Mouse (Mus musculus) gastrocnemius, postnatal 25 days (tissue): ENCODE measurements around the gene Zfp933. TPM values are rescaled to one million over a fixed set of nuclear protein-coding genes. Genes with fewer than 3 reads are reported as not detected.
"Not testable (repeated sequence)": the region's sequence is repeated elsewhere in the genome, so short reads cannot be mapped to it uniquely, and the experiment has no call there.

Experiments
- DNase-seq: peaks from one replicate; pipeline ENCODE4 v3.0.0; 2022
- long read RNA-seq, 2 experiments: library from polyadenylated mRNA; stranded (forward); transcript quantifications; one replicate each; pipeline ENCODE4 v2.0.0; 2021
- total RNA-seq, 2 experiments: library from RNA; stranded (reverse); gene quantifications; 1 replicate in 1 of 2; 2 replicates in 1 of 2; pipeline ENCODE4 v1.2.3; 2021

Gene Zfp933
- total RNA-seq = 1 to 10 TPM; 8.1 to 8.2 TPM
- long read RNA-seq, experiment 1, full-length matches to known transcripts = 5 of 7 reads
- long read RNA-seq, experiment 1, partial matches to known transcripts = 0 of 7 reads
- long read RNA-seq, experiment 1, other reads (novel, unspliced or antisense) = 2 of 7 reads
- long read RNA-seq, experiment 2, full-length matches to known transcripts = 1 of 1 reads
- long read RNA-seq, experiment 2, partial matches to known transcripts = 0 of 1 reads
- long read RNA-seq, experiment 2, other reads (novel, unspliced or antisense) = 0 of 1 reads

DNA sequence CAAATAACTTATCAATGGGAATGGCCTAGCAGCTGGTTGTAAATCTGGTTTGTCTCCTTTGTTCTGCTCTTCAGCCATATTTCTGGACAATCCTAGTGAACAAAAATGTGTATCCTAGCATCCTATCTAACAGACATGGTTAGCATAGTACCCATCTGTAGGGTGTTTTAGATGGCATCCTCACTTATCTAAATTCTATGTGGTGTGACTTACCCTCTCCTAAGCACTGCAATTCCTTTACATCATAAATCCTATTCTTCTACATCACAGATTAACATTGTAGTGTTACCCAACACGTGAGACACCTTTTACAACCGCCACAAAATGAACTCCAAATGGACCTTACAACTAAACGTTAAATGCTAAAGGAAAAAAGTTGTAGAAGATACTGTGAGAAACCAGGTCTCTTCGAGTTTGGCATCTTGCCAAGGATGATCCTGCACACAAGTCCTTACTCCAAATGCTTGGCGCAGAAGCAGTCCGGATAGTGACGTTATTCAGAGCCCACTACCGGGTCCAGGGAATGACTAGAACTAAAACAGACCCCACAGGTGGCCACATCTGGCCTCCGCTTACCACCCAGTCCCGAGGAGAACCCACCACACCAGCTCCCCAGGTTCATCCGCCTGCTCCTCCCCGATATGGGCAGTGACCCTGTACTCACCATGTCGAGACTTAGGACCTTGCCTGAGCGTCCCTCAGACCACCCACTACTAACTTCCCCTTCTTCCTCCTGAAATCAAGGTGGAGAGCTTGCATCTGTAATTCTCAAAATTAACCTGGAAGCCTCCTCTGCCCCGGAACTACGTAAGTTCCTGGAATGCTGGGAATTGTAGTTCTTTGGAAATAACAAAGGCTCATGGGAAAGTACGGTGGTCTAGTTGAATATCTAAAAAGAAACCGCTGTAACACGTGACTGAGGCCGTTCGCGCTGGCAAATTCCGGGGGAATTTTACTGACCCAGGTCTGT, at the start of gene Zfp933:
Gene Zfp933 (minus strand): TSS at position 753 of the 970 bp plus-strand sequence.
- DNase-seq = peak; percentile 54

DNA sequence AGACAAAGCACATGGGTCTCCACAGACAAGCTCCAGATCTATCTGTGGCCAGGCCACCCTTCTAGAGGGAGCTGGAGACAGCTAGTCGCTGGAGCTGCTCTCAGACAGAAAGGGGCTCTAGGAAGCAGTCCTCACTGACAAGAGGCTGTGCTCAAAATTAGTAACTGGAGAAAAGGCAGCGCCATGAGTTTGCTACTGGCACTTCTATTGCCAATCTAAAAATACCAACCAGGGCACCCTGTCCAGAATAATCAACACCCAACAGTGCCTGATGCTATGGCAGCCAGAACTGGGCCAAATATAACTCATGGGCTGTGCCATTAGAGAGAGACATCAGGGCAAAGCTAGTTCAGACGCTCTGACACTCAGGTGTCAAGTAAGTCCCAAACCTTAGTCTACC, 49.2 kb upstream of the Zfp933 start:
- DNase-seq = peak; percentile 65

DNA sequence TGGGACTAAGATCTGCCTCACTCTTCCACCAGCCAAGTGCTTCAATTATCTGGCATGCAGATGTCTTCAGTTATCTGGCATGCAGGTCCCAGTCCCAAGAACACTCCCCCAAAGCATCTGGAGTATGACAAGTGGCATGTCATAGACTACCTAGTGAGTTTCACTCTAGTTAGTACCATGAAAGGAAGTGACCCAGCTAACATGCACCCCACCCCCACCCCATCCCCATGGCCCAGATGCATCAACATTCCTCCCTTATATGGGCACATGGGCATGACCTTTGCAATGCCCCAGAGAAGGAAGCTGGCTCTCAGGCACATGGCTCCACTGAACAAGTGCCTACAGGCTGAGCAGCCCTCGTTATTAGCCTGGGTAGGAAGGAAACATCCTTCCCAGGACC, 48.2 kb upstream of the Zfp933 start:
- no peak for DNase-seq

GRCm38 (mm10) chr4:147895815-147896330, 47.7 kb upstream of the Zfp933 start:
- DNase-seq = no peak

DNA sequence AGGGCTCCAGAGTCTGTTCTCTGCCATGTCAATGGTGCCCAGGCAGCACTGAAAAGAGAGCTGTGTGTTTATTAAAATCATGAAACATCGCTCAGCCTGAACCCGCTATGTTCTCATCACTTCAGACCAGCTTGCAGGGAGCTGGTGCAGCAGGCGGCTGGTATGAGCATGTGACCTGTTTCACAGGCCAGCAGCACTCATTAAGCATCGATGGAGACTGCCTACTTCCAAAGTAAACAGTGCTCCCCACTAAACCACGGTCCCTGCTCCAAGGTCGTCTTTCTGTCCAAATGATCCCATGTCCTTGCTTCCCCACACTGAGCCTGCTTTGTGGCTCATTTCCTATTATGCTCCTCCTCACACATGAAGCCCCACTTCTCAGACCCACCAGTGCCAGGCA, 42.2 kb upstream of the Zfp933 start:
- DNase-seq = no peak

DNA sequence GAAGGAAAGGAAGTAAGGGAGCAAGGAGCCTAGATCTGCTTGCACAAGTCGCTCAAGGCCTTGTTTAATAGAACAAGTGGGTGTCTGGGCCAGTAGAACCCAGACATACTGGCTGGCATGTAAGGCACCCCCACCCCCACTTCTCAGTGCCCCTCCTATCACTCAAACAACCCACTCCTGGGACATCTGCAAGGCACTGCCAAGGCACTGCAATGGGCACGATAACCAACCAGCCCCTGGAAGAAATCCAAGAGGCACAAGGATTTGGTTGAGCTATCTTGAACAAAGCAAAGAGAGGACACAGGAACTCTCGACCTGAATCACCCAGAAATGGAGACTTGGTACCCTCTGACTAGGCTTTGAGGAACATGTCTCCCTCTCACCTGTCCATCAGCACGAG, 40.1 kb upstream of the Zfp933 start:
- DNase-seq = no peak

DNA sequence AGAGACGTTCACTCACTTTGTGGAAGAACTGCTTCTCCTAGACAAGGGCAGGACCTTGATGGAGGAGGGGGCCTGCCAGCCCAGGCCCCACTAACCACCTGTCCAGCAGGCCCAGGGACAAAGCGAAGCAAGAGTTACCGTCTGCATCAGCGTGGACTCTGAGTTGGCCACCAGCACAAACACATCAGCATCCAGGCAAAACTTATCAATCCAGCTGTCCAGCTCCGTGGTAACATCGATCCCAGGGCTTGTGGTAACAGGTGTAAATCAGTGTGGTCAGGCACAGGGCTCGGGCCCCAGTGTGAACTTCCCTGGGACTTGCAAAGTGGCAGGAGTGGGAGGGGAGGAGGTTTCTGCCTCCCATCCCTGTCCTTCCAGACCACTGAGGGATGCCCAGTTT, 39.1 kb upstream of the Zfp933 start:
- no peak for DNase-seq

- no peak for DNase-seq
Observed at GRCm38 (mm10) chr4:147886158-147886557, 38.0 kb upstream of the Zfp933 start.

DNA sequence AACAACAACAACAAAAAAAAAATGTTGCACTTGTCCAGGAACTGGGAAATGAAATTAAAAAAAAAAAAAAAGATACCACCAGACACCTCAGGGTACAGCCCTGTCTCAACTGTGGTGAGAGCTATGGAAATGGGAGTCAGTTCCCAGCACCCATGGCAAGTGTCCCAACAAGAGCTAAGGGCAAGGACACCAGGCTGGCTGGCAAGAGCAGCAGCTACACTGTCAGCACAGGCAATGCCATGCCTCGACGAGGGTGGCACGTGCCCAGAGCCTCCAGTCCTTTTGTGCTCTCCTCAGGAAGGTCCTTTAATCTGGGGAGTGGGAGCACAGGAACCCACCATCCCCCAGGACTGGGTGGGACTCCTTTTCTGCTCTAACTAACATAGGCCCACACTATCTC, 36.0 kb upstream of the Zfp933 start:
- no peak for DNase-seq

- DNase-seq = no peak
Observed at GRCm38 (mm10) chr4:147883041-147883440, 34.9 kb upstream of the Zfp933 start.

DNA sequence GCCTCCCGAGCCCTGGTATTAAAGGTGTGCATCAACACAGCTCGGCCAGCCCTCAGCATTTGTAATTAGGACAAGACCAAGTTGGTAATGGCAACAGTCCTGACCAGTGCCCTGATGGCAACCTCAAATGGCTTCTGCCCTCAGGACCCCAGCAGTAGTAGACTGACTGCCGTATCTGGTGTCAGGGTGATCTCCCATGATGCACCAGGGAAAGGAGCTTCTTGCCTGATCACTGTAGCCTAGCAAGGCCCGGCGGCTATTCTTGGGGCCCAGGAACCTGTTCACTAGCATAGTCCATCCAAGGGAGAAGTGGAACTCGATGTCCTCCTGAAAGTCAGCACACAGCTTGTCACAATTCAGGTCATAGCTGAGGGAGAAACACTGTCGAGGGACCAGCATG, 33.6 kb upstream of the Zfp933 start:
- no peak for DNase-seq

DNA sequence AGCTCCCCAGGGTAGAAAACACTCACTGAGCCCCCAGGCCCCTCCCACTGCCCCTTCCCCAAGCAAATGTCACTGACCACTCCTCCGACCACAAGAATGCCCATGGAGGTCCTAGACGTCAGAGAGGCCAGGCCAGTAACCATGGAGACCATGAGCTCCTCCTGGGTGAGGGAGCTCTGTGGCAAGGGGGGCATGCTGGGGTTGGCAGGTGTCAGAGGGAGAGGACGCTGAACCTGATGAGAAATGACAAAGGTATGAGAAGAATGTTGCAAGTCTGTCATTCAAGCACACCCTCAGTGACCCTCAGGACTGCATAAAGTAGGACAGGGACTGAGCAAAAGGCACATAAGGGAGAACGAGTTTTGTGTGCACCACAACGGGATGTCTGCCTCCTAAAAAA, 31.7 kb upstream of the Zfp933 start:
- no peak for DNase-seq

- DNase-seq = no peak
Observed at GRCm38 (mm10) chr4:147879456-147879855, 31.3 kb upstream of the Zfp933 start.

- DNase-seq = no peak
Observed at GRCm38 (mm10) chr4:147878537-147878936, 30.4 kb upstream of the Zfp933 start.

DNA sequence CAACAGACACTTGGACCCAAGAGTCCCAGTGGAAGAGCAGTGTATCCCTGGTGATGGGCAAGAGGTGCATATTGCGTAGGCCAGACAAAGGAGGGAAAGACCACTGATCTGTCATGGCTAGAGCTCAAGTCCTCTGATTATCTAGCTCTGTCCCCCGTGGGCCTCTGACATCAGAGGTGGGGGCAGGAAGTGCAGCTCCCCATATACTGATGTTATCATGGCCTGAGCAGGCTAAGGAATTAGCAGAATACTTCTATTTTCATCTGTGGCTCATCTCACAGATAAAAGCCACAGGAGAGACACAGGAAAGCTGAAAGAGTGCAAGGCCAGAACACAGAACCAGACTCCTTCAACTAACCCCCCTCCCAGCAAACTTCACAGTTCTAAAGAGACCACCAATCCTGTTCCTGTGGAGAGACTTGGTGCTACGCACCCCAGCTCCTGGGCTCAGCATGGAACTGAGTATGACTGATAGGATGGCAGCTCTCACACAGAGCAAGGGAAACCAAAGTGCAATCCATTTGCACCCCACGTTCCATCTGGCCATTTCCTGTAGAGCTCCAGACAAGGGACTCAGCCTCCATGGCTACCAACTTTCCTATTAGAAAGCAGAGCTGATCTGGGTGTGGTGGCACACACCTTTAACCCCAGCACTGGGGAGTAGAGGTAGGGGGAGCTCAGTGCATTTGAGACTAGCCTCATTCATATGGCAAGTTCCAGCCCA, 27.8 kb upstream of the Zfp933 start:
- no peak for DNase-seq

DNA sequence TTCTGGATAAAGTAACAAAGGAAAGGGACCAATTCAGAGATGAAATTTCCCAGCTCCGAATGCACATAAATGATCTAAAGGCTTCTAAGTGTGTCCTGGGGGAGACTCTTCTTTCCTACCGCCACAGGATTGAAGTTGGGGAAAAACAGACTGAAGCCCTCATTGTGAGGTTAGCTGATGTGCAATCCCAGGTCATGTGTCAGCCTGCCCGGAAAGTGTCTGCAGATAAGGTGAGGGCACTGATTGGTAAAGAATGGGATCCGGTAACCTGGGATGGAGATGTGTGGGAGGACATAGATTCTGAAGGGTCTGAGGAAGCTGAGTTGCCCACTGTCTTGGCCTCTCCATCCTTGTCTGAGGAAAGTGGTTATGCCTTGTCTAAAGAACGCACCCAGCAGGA, 21.1 kb upstream of the Zfp933 start:
- DNase-seq = no peak

DNA sequence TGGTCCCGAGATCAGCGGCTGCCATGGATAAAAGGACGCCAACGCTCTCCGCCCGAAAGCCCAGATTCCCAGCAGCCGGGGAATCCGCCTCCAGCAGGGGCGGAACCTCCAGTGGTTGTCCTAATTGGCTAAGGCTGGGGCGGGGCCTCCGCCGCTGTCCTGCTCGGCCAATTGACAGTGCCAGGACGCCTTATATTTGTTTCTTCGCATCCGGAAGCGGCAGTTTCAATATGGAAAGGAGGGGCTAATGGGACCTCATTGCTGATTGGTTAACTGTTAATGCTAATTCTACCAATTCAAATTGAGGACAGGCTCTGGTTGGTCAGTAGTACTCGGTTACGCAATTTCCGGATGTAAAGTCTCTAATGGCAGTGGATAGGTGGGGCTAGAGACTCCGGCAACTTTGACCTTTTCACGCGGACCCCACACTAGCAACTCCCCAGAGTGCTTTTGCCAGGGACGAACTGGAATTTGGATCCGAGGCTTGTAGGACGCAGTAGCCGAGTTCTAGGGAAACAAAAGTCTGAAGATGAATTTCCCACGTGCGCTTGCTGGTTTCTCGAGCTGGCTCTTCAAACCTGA, 20.4 kb upstream of the Zfp933 start, which contains the start of the genes Miip and Fv1:
Gene Miip (minus strand): TSS at position 367 of the 582 bp plus-strand sequence.
Gene Fv1 (plus strand): TSS at position 530 of the 582 bp plus-strand sequence.
- peak; percentile 96 for DNase-seq

- DNase-seq = no peak
Observed at GRCm38 (mm10) chr4:147867563-147868449, 19.6 kb upstream of the Zfp933 start.

DNA sequence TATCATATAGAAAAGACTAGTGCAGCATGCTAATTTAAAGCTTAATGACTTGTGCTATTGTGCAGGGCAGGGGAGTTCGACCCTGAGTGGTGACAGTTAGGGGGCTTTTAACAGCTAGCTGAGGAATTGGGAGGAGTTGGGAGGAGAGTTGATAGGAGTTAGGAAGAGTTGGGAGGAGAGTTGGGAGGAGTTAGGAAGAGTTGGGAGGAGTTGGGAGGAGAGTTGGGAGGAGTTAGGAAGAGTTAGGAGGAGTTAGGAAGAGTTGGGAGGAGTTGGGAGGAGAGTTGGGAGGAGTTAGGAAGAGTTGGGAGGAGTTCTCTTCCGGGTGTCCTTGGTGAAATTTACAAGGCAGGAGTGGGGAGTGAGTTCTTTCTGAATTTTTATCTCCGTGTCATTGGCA, 18.6 kb upstream of the Zfp933 start:
- not testable (repeated sequence) for DNase-seq

DNA sequence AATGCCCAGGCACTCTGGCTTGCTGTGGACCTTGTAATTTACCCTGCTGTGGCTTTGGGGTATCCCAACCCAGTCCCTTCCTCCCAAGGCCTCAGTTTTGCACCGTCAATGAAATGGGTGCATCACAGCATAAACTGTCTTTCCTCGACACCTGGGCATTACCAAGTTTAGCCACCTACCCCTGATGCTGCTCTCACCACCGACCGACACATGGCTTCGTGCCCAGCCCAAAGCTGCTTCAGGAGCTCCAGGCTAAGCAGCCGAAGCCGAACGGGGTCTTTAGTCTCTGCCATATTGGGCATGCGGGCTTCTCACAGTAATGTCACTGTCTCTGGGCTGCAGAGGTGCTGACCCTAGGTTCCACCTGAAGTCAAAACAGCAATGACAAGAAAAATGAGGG, 17.9 kb upstream of the Zfp933 start:
- DNase-seq = no peak

GRCm38 (mm10) chr4:147865651-147866050, 17.5 kb upstream of the Zfp933 start:
- DNase-seq = no peak
